Mouse (Mus musculus): ENCODE results near the gene Glyctk. TPM values are rescaled to one million over a fixed set of nuclear protein-coding genes. Genes with fewer than 3 reads are reported as not detected.

The Glyctk gene
- total RNA-seq (2021) = 3.6 and 13.6 TPM in 2 replicates
- long read RNA-seq, experiment 1, partial matches to known transcripts = 1 of 3 reads
- long read RNA-seq, experiment 1, other reads (novel, unspliced or antisense) = 2 of 3 reads
- long read RNA-seq, experiment 2, full-length matches to known transcripts = 15 of 30 reads
- long read RNA-seq, experiment 2, partial matches to known transcripts = 1 of 30 reads
- long read RNA-seq, experiment 2, other reads (novel, unspliced or antisense) = 14 of 30 reads

GRCm38 (mm10) chr9:106158037-106158491 is at the start of gene Glyctk:
Gene Glyctk (minus strand): TSS chr9:106158138.
- DNase-seq = no peak

GRCm38 (mm10) chr9:106206515-106206914 is 48.6 kb upstream of the Glyctk start:
- DNase-seq = peak; percentile 49

GRCm38 (mm10) chr9:106205713-106206290 is 47.9 kb upstream of the Glyctk start:
- peak; percentile 74 for DNase-seq

GRCm38 (mm10) chr9:106203990-106204851 is 46.3 kb upstream of the Glyctk start:
- peak; percentile 30 for DNase-seq

- peak; percentile 96 for DNase-seq
These were observed 45.1 kb upstream of the Glyctk start, which contains the start of gene Twf2 for GRCm38 (mm10) chr9:106202819-106203636. Gene Twf2 (plus strand): TSS chr9:106203108.

- DNase-seq = no peak
These were observed 44.0 kb upstream of the Glyctk start for GRCm38 (mm10) chr9:106201895-106202294.

GRCm38 (mm10) chr9:106199535-106200272 is 41.8 kb upstream of the Glyctk start, which contains the start of gene Ppm1m:
Gene Ppm1m (minus strand): TSS chr9:106199746.
- DNase-seq = no peak

- DNase-seq = peak; percentile 90
These were observed 41.1 kb upstream of the Glyctk start for GRCm38 (mm10) chr9:106198962-106199458.

GRCm38 (mm10) chr9:106197732-106198131 is 39.8 kb upstream of the Glyctk start:
- no peak for DNase-seq

GRCm38 (mm10) chr9:106197081-106197713 is 39.3 kb upstream of the Glyctk start:
- DNase-seq = no peak

GRCm38 (mm10) chr9:106195693-106196092 is 37.8 kb upstream of the Glyctk start:
- DNase-seq = no peak

GRCm38 (mm10) chr9:106193930-106194807 is 36.2 kb upstream of the Glyctk start:
- peak; percentile 54 for DNase-seq

GRCm38 (mm10) chr9:106192998-106193397 is 35.1 kb upstream of the Glyctk start:
- DNase-seq = no peak

- DNase-seq = no peak
These were observed 34.1 kb upstream of the Glyctk start for GRCm38 (mm10) chr9:106192024-106192423.

- DNase-seq = peak; percentile 29
These were observed 33.4 kb upstream of the Glyctk start for GRCm38 (mm10) chr9:106191355-106191754.

GRCm38 (mm10) chr9:106183996-106184395 is 26.1 kb upstream of the Glyctk start:
- DNase-seq = no peak

GRCm38 (mm10) chr9:106182146-106182545 is 24.2 kb upstream of the Glyctk start:
- DNase-seq = no peak

GRCm38 (mm10) chr9:106179964-106180363 is 22.0 kb upstream of the Glyctk start:
- no peak for DNase-seq

- no peak for DNase-seq
These were observed 21.5 kb upstream of the Glyctk start for GRCm38 (mm10) chr9:106179454-106179853.

All from adrenal gland, postnatal 14 days (tissue).